Mouse (Mus musculus) heart, postnatal 25 days (tissue): ENCODE measurements around the gene Msl3l2. TPM values are rescaled to one million over a fixed set of nuclear protein-coding genes. Genes with fewer than 3 reads are reported as not detected.

ENCODE experiments used
- total RNA-seq, 2 experiments: library from RNA; stranded (reverse); gene quantifications; 2 replicates each; pipeline ENCODE4 v1.2.3; 2021

Msl3l2 gene
- total RNA-seq, 2 experiments from 2014 or later = 2.2 to 2.5 TPM

Other genes starting within 250 kb of the Msl3l2 start
- 1 to 10 TPM; 3.7 to 4.2 TPM for gene Tbc1d32, start 121.8 kb downstream of the Msl3l2 start, total RNA-seq